Mouse (Mus musculus): ENCODE results near the gene Cpa5. TPM values are rescaled to one million over a fixed set of nuclear protein-coding genes. Genes with fewer than 3 reads are reported as not detected.

The Cpa5 gene
- not detected in 2 replicates for polyA plus RNA-seq (2012)

DNA sequence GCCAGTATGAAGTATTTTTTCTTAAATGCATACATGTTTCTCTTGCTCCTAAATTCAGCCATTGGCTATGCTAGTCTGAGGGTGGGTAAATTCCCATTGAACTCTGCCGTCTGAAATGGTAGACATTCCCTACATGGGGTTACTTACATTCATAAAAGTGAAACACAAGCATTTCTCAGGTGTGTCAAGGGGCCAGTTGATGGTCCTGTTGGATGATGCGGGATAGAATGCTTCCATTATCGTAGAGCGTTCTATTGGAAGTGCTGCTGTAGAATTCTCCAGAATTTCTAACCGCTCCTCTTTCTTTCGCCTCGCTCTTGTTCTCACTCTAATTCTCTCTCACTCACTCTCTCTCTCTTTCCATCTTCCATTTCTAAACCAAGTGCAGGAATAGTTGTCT lies at the start of gene Cpa5:
TSS of gene Cpa5 (plus strand) at position 301 of the 400 bp plus-strand sequence.
- TF ChIP-seq GATA1 (IDR thresholded peaks at IDR 0.05; ENCODE audit: low read length): no peak

DNA sequence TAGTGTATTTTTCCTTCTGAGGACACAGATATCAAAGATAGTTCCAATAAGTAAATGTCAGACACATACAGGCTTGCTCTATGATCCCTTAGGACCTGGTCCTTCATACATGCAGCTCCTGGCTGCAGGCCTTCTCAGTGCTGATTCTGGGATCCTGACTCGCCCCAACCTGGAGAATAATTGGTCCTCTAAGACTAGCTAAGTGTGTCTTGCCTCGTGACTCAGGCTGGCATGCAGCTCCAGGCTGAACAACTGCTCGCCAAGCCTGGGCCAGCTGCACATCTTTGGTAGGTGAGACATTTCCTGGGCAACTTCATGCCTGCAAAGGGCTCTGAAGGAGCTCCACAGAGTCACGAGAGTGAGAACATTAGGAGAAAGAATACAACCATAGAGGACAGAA lies 48.7 kb upstream of the Cpa5 start:
- no peak for TF ChIP-seq GATA1 (IDR thresholded peaks at IDR 0.05; ENCODE audit: low read length)

DNA sequence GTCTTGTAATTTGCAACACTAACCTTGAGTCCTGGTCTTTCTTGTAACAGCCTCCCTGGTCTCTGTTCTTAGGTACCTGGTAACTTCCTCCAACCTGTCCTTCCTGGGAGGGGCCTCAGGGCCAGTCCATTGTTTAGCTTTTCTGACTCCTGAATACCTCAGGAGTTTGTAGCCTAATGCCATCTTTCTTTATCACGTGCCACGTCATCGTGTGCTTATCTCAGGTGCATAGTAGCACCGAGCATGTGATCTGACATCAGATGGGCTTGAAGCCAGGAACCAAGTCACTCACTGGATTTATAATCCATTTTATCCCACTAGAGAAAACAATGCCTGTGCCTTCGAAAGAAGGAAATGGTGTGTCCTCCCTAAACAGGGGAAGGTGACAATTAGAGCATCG lies 47.2 kb upstream of the Cpa5 start:
- no peak for TF ChIP-seq GATA1 (IDR thresholded peaks at IDR 0.05; ENCODE audit: low read length)

DNA sequence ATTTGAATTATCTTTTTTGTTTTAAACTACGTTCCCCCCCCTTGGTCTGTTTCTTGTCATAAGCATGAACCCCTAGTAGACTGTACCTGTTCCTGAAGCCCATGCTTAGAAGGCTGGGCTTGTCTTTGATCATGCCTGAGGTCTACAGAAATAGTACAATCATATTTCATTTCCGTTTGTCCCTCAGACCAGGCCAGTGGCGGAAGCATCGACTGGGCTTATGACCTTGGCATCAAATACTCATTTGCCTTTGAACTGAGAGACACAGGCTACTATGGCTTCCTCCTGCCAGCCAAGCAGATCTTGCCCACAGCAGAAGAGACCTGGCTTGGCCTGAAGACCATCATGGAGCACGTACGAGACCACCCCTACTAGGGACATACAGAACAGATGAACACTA lies 46.8 kb upstream of the Cpa5 start:
- no peak for TF ChIP-seq GATA1 (IDR thresholded peaks at IDR 0.05; ENCODE audit: low read length)

DNA sequence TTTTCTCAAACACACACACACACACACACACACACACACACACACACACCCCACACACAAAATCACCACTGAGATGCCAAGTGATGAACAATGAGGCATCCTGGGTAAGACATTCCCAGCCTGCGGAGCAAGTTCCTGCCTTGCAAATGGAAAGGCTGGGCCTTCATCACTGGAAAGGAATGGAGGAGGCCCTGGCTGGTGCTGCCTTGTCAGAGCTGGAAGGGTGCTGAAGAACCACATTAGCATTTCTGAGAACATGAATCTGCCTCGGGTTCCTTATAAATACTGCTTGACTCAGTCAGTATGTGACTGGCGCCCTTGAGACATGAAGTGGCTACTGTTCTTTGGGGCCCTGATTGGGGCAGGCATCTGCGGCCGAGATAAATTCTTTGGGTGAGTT lies 42.7 kb upstream of the Cpa5 start, which contains the start of gene Cpa4:
TSS of gene Cpa4 (plus strand) at position 301 of the 400 bp plus-strand sequence.
- TF ChIP-seq GATA1 (IDR thresholded peaks at IDR 0.05; ENCODE audit: low read length): no peak

DNA sequence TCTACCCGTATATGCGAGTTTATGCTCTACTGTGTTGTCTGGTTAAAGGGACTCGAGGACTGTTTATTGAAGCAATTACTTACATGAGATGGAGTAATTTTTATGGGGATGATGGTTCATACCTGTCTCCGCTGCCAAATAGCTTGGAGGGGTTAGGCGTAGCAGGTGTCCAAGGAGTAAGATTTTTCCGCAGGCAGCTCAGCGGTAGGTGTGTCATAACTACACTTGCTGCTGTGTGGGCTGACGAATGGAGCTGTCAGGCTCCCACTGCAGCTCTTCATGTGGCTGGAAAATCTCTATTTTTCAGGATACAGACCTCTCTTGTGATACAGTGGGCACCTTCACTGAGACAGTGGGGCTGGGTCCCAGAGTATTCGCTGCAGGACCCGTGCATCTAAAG lies 41.5 kb upstream of the Cpa5 start:
- TF ChIP-seq GATA1 (IDR thresholded peaks at IDR 0.05; ENCODE audit: low read length): no peak

DNA sequence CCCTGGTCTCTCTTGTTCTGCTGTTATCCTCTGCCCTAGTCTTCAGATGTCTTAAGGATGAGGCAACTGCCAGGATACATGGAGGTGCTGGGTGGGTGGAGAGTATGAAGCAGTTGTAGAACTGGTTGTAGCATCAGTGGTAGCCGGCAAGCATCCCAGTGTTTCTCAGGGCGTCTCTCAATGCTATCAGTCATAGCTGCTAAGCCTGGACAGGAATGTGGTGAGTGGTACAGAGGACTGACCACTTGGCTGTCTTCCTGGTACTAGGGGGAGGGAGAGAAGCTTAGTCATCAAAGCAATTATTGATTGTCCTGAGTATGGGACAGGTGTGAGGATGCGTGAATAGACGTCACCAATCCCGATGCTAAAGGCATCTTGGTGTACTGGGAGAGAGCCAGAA lies 40.8 kb upstream of the Cpa5 start:
- TF ChIP-seq GATA1 (IDR thresholded peaks at IDR 0.05; ENCODE audit: low read length): no peak

DNA sequence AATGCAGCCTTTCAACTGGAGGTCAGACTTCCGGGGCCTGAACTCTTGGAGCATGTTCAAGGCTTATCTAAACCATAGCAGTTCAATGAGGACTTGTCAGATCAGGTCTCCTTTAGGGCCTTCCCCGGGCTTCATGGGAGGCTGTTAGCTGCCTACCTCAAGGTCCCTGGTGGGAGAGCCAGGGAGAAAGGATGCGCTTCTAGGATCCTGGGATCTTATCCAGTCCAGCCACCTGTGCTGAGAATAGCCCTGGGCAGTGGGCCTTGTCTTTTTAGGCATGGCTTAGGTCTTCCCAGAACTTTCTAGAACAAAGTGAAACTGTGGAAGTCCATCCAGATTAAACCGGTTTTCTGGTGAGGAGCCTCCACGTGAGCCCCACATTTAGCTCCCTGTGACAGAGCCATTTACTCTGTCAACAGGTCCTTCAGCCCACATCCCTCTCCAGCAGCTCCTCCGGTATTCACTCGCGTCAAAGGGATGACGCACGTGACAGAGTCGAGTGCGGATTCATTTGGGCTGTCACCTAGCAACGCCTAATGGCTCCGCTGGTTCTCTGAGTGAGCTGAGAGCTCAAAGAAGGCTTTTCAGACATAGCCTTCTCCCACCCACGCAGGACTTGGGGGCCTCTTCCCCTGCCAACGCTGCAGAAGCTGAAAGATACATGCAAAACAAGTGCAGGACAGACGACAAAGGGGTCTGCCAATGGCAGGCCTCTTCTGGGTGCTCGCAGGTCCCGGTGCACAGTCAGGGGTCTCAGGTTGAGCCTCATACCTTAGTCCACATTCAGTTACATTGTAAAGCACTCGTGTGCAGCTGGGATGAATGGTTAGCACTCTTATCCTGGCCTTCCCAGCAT lies 38.1 kb upstream of the Cpa5 start:
- no peak for TF ChIP-seq GATA1 (IDR thresholded peaks at IDR 0.05; ENCODE audit: low read length)

DNA sequence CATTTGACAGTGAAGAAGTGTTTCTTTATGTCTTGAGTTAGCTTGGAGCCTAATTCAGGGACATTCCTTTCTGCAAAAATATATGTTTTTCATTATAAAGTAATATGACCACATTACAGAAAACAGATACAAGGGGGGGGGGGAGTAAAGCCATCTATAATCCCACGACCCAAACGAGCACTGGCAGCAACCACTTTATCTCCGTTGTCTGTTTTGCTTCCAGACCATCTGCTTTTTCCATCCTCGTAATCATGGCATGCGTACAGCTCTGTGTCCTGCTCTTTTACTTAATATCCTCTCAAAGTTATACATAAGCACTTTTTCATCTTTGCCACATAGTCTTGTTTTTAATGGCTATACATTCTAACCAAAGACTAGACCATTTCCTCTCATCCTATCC lies 37.4 kb upstream of the Cpa5 start:
- no peak for TF ChIP-seq GATA1 (IDR thresholded peaks at IDR 0.05; ENCODE audit: low read length)

DNA sequence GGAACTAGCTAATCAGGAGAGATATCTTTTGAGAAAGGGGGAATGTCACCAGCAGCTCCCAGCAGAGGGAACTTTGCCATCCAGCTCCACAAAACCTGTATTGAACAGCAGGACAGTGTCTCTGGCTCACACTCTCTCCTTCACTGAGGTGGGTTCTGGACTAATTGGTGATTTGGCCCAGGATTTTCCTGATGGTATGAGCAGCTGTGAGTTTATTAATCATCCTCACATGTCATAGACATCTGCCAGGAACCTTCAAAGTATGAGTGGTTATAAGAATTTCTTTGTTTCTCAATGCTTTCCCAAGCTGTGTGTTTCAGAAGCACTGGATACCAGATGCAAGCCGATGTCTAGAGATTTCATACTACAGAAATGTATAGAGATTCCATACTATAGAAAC lies 35.9 kb upstream of the Cpa5 start:
- no peak for TF ChIP-seq GATA1 (IDR thresholded peaks at IDR 0.05; ENCODE audit: low read length)

DNA sequence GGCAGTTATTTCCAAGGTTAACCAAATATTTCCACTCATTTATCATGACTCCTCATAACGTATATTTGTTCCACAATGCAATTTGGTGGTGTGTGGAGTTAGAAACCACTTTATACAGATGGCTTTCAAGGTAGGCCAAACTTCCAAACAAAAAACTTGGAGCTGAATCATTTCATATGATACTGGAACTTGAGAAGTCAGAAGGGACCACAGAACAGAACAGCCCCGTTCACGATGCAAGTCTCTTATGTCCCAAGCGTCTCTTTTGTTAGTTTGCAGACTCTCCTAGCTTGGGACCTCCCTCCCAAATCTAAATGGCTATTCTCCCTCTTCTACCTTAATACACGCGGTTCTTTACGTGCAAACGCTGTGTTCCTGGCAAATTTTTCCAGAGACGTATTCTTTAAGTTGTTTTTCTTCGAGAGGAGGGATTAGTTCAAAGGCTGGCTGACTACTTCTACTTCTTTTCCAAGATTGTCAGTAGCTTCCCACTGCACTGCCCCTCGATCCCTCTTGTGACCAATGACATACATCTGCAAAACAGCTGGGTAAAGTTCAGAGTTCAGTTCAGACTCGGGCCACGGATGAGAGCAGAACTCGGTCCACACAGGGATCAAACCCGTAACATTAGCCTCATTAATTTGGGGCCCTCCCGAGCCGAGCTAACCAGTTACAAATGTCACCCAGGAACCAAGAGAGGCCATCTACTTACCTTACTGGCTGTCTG lies 34.2 kb upstream of the Cpa5 start:
- TF ChIP-seq GATA1 (IDR thresholded peaks at IDR 0.05; ENCODE audit: low read length): no peak

DNA sequence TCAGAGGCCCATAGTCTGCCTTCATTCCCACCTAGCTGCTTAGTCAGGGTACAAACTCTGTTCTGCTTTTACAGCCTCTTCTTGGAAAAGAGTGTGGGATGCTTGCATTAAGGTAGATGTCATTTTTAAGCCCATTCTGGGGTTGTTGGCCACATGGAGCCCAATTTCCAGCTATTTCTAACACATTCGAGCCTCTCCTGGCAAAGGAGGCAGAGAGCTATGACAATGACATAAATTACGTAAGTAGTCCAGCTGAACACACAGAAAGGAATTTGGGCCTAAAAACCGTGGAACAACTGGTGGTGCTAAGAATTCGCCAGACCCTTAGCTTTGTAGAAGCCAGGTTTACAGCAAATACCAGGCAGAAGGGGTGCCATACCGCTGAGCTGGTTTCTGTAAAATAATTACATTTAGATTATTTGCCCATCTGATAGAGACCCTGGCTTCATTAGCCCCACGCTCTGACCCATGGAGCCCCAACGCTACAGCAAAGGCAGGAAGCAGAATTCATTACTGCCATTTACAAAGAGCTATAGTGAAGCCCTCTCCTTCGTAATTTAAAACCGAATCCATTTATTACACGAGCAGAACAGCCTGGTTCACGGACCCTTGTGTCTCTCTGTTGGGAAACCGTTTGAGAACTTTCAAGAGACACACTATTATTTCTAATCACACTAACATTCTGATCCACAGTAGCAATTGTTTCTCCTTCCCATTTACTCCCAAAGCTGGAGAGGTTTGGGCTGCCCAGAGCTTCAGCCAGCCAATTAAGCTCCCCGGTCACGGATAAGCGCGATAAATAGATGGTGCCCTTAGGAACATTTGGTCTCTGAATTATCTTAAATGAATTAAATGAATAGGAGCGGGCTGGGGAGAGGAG lies 30.6 kb upstream of the Cpa5 start:
- no peak for TF ChIP-seq GATA1 (IDR thresholded peaks at IDR 0.05; ENCODE audit: low read length)

DNA sequence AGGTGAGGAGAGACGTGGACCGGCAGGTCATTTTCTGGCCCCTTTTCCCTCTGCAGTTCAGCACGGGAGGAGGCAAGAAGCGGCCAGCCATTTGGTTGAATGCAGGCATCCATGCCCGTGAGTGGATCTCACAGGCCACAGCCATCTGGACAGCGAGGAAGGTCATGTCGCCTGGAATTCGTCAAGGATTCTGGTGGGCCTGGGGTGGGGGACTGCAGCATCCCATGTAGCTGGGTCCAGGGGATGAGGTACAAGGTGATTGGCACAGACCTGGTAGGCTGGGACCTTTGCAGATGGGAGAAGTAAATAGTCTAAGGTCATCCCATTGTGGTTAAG lies 30.0 kb upstream of the Cpa5 start:
- TF ChIP-seq GATA1 (IDR thresholded peaks at IDR 0.05; ENCODE audit: low read length): no peak

DNA sequence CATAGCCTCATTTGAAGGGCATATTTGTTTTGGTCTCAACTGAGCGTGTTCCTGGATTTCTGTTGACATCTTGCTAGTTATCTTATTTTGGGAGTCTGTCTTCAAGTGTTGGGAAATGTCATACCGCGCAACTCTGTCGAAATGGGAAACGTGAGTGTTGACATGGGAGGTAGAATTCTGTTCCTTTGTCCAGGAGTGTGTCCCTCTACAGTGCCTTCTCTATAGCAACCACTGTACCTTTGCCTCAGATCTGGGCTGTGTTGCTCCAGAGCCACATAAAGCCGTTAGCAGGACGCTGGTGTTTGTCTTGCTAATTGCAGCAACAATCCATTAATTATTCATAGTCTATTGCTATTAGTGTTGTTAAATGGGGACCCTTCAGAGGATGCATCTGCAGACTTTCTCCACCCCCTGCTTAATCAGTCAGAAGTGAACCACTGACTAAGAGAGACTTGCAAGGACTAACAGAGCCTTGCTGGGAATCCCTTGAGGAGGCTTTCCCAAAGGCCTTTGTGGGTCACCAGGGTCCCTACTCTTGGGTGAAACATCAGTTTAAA lies 23.8 kb upstream of the Cpa5 start:
- TF ChIP-seq GATA1 (IDR thresholded peaks at IDR 0.05; ENCODE audit: low read length): no peak

DNA sequence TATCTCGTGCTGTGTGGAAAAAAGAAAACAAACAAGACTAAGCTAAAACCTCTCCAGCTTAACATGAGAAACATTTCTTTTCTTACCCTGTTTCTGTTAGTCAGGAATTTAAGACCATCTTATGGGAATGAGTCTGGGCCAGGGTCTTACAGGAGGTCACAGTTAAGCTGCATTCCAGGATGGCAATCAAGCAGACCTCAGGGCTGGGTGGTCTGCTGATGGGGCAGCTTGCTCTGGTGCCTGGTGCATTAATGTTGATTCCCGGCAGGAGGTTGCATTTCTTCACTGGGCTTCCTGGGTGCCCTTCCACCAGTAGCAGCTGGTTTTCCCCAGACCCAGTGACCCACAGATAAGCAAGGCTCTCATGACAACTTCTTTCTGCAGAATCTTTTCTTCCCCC lies 21.0 kb upstream of the Cpa5 start:
- no peak for TF ChIP-seq GATA1 (IDR thresholded peaks at IDR 0.05; ENCODE audit: low read length)
